Mouse (Mus musculus): Measurements from ENCODE around the gene Siglec1. TPM values are rescaled to one million over a fixed set of nuclear protein-coding genes. Genes with fewer than 3 reads are reported as not detected.
"Not testable (repeated sequence)": the region's sequence is repeated elsewhere in the genome, so short reads cannot be mapped to it uniquely, and the experiment has no call there.

Siglec1 gene
- polyA plus RNA-seq, 1 experiment, result 0.61 TPM

- peak overlapping the region; percentile 14; the same call in 1 of the 2 replicates for H3K27ac ChIP-seq (ENCODE audit: control insufficient read depth, insufficient read depth, low read depth, low read length)
- peak overlapping the region; percentile 76 for H3K4me3 ChIP-seq (ENCODE audit: control insufficient read depth, low read depth, low read length)
- peaks cover 11% of the 10 kb centered on the region for H3K4me1 ChIP-seq (ENCODE audit: control insufficient read depth, insufficient read depth, low read length)
- no peak for TF ChIP-seq CTCF (IDR thresholded peaks at IDR 0.05; ENCODE audit: control insufficient read depth, insufficient read depth, insufficient replicate concordance, low read depth, low read length)
- peak; percentile 16; the same call in 1 of the 2 replicates for TF ChIP-seq POLR2A (IDR thresholded peaks at IDR 0.05; ENCODE audit: control insufficient read depth, low read depth, low read length)
- no peaks in the 10 kb centered on the region for H3K27me3 ChIP-seq (ENCODE audit: control insufficient read depth, insufficient read depth, low read length)
- no peaks in the 10 kb centered on the region for H3K36me3 ChIP-seq (ENCODE audit: control insufficient read depth, insufficient read depth, low read length)
Observed at GRCm38 (mm10) chr2:131040854-131041825, 45.4 kb downstream of the Siglec1 start.

- Histone ChIP-seq H3K4me1 (ENCODE audit: control insufficient read depth, insufficient read depth, low read length) (peaks cover 11% of the 10 kb centered on the region), H3K27ac (ENCODE audit: control insufficient read depth, insufficient read depth, low read depth, low read length) (no peak overlapping the region), H3K4me3 (ENCODE audit: control insufficient read depth, low read depth, low read length) (no peak overlapping the region), H3K36me3 (ENCODE audit: control insufficient read depth, insufficient read depth, low read length) (no peaks in the 10 kb centered on the region), H3K27me3 (ENCODE audit: control insufficient read depth, insufficient read depth, low read length) (no peaks in the 10 kb centered on the region)
- TF ChIP-seq POLR2A (IDR thresholded peaks at IDR 0.05; ENCODE audit: control insufficient read depth, low read depth, low read length), result no peak
- TF ChIP-seq CTCF (IDR thresholded peaks at IDR 0.05; ENCODE audit: control insufficient read depth, insufficient read depth, insufficient replicate concordance, low read depth, low read length), result no peak
Observed at GRCm38 (mm10) chr2:131038675-131039074, 47.9 kb downstream of the Siglec1 start.

GRCm38 (mm10) chr2:131038197-131038596 lies 48.4 kb downstream of the Siglec1 start:
- H3K36me3 ChIP-seq (ENCODE audit: control insufficient read depth, insufficient read depth, low read length), result no peaks in the 10 kb centered on the region
- H3K4me3 ChIP-seq (ENCODE audit: control insufficient read depth, low read depth, low read length), result no peak overlapping the region
- peaks cover 11% of the 10 kb centered on the region for H3K4me1 ChIP-seq (ENCODE audit: control insufficient read depth, insufficient read depth, low read length)
- TF ChIP-seq CTCF (IDR thresholded peaks at IDR 0.05; ENCODE audit: control insufficient read depth, insufficient read depth, insufficient replicate concordance, low read depth, low read length), result no peak
- TF ChIP-seq POLR2A (IDR thresholded peaks at IDR 0.05; ENCODE audit: control insufficient read depth, low read depth, low read length), result no peak
- no peaks in the 10 kb centered on the region for H3K27me3 ChIP-seq (ENCODE audit: control insufficient read depth, insufficient read depth, low read length)
- no peak overlapping the region for H3K27ac ChIP-seq (ENCODE audit: control insufficient read depth, insufficient read depth, low read depth, low read length)

- TF ChIP-seq CTCF (IDR thresholded peaks at IDR 0.05; ENCODE audit: control insufficient read depth, insufficient read depth, insufficient replicate concordance, low read depth, low read length) (no peak), POLR2A (IDR thresholded peaks at IDR 0.05; ENCODE audit: control insufficient read depth, low read depth, low read length) (no peak)
- Histone ChIP-seq H3K27me3 (ENCODE audit: control insufficient read depth, insufficient read depth, low read length) (no peaks in the 10 kb centered on the region), H3K4me1 (ENCODE audit: control insufficient read depth, insufficient read depth, low read length) (peaks cover 11% of the 10 kb centered on the region), H3K27ac (ENCODE audit: control insufficient read depth, insufficient read depth, low read depth, low read length) (no peak overlapping the region), H3K36me3 (ENCODE audit: control insufficient read depth, insufficient read depth, low read length) (no peaks in the 10 kb centered on the region), H3K4me3 (ENCODE audit: control insufficient read depth, low read depth, low read length) (no peak overlapping the region)
Observed at GRCm38 (mm10) chr2:131037226-131037990, 49.2 kb downstream of the Siglec1 start.

- Histone ChIP-seq H3K36me3 (ENCODE audit: control insufficient read depth, insufficient read depth, low read length) (no peaks in the 10 kb centered on the region), H3K27ac (ENCODE audit: control insufficient read depth, insufficient read depth, low read depth, low read length) (no peak overlapping the region), H3K4me1 (ENCODE audit: control insufficient read depth, insufficient read depth, low read length) (peaks cover 8% of the 10 kb centered on the region), H3K4me3 (ENCODE audit: control insufficient read depth, low read depth, low read length) (no peak overlapping the region), H3K27me3 (ENCODE audit: control insufficient read depth, insufficient read depth, low read length) (no peaks in the 10 kb centered on the region)
- no peak for TF ChIP-seq POLR2A (IDR thresholded peaks at IDR 0.05; ENCODE audit: control insufficient read depth, low read depth, low read length)
- no peak for TF ChIP-seq CTCF (IDR thresholded peaks at IDR 0.05; ENCODE audit: control insufficient read depth, insufficient read depth, insufficient replicate concordance, low read depth, low read length)
Observed at GRCm38 (mm10) chr2:131036757-131037156, 49.8 kb downstream of the Siglec1 start.

- Histone ChIP-seq H3K27me3 (ENCODE audit: control insufficient read depth, insufficient read depth, low read length) (no peaks in the 10 kb centered on the region), H3K4me3 (ENCODE audit: control insufficient read depth, low read depth, low read length) (no peak overlapping the region), H3K4me1 (ENCODE audit: control insufficient read depth, insufficient read depth, low read length) (peaks cover 4% of the 10 kb centered on the region), H3K27ac (ENCODE audit: control insufficient read depth, insufficient read depth, low read depth, low read length) (no peak overlapping the region), H3K36me3 (ENCODE audit: control insufficient read depth, insufficient read depth, low read length) (no peaks in the 10 kb centered on the region)
- TF ChIP-seq CTCF (IDR thresholded peaks at IDR 0.05; ENCODE audit: control insufficient read depth, insufficient read depth, insufficient replicate concordance, low read depth, low read length), result no peak
- no peak for TF ChIP-seq POLR2A (IDR thresholded peaks at IDR 0.05; ENCODE audit: control insufficient read depth, low read depth, low read length)
Observed at GRCm38 (mm10) chr2:131036343-131036742, 50.2 kb downstream of the Siglec1 start.

GRCm38 (mm10) chr2:131031406-131031805 lies 55.2 kb downstream of the Siglec1 start:
- H3K4me1 ChIP-seq (ENCODE audit: control insufficient read depth, insufficient read depth, low read length); H3K27me3 ChIP-seq (ENCODE audit: control insufficient read depth, insufficient read depth, low read length); H3K4me3 ChIP-seq (ENCODE audit: control insufficient read depth, low read depth, low read length); H3K27ac ChIP-seq (ENCODE audit: control insufficient read depth, insufficient read depth, low read depth, low read length); H3K36me3 ChIP-seq (ENCODE audit: control insufficient read depth, insufficient read depth, low read length): not testable (repeated sequence)

Measured in testis, adult 2 months (tissue).